Mouse (Mus musculus): ENCODE measurements around the gene Smg7. TPM values are rescaled to one million over a fixed set of nuclear protein-coding genes. Genes with fewer than 3 reads are reported as not detected.

Gene Smg7
- polyA plus RNA-seq (2014; fragmentation: Illumina TruSeq; extraction: RNeasy Lipid Tissue Mini Kit (QIAGEN cat#74804); ENCODE audit: low read depth, low replicate concordance): 36.3 TPM

GRCm38 (mm10) chr1:152901765-152902664, at the start of gene Smg7:
Smg7 (minus strand) TSS chr1:152902646.

GRCm38 (mm10) chr1:152799897-152800296, 102.5 kb downstream of the Smg7 start, which contains the start of gene Ncf2:
Ncf2 (plus strand) TSS chr1:152800194.

Other genes starting within 250 kb of the Smg7 start
- not detected for gene Apobec4, start 152.1 kb downstream of the Smg7 start, polyA plus RNA-seq (2014; fragmentation: Illumina TruSeq; extraction: RNeasy Lipid Tissue Mini Kit (QIAGEN cat#74804); ENCODE audit: low read depth, low replicate concordance)
- gene Rgl1, start 136.3 kb downstream of the Smg7 start, polyA plus RNA-seq (2014; fragmentation: Illumina TruSeq; extraction: RNeasy Lipid Tissue Mini Kit (QIAGEN cat#74804); ENCODE audit: low read depth, low replicate concordance): 19.1 TPM
- gene Arpc5, start 136.1 kb downstream of the Smg7 start, polyA plus RNA-seq (2014; fragmentation: Illumina TruSeq; extraction: RNeasy Lipid Tissue Mini Kit (QIAGEN cat#74804); ENCODE audit: low read depth, low replicate concordance): 37.6 TPM
- 3.6 TPM for gene Ncf2, start 102.5 kb downstream of the Smg7 start, polyA plus RNA-seq (2014; fragmentation: Illumina TruSeq; extraction: RNeasy Lipid Tissue Mini Kit (QIAGEN cat#74804); ENCODE audit: low read depth, low replicate concordance)
- 0.18 TPM for gene Nmnat2, start 52.3 kb upstream of the Smg7 start, polyA plus RNA-seq (2014; fragmentation: Illumina TruSeq; extraction: RNeasy Lipid Tissue Mini Kit (QIAGEN cat#74804); ENCODE audit: low read depth, low replicate concordance)